Mouse (Mus musculus) adrenal gland, postnatal 0 days (tissue): ENCODE measurements around the gene Olfr866. TPM values are rescaled to one million over a fixed set of nuclear protein-coding genes. Genes with fewer than 3 reads are reported as not detected.

Experiments used
- microRNA-seq: library from miRNA; unstranded; fragments of <30 nt; microRNA quantifications from one replicate; pipeline ENCODE4, GENCODE M21; 2016; ENCODE audit warnings: borderline replicate concordance; ENCODE audit not compliant: insufficient number of aligned reads
- polyA plus RNA-seq: library from polyadenylated mRNA; unstranded; fragments of >200 nt; fragmentation: Nextera tagmentation; extraction: Ambion mirVana; gene quantifications from 2 replicates; pipeline ENCODE4 v1.2.1, GENCODE M21; 2015

Olfr866 gene
- polyA plus RNA-seq: not detected in 2 replicates

GRCm38 (mm10) chr9:20027935-20028334 is at the start of gene Olfr866:
Olfr866 (minus strand) TSS chr9:20028035.

GRCm38 (mm10) chr9:20057462-20057861 is 29.6 kb upstream of the Olfr866 start, which contains the start of gene Olfr867:
Olfr867 (minus strand) TSS chr9:20057562.

Small RNA genes lying within 50 kb of the gene (microRNA-seq; reads per million reads assigned to microRNA genes)
- gene Gm26231 (not detected), gene Gm44395 (not detected)

Other genes with a start within 250 kb of the Olfr866 start
- gene Olfr58, start 247.8 kb downstream of the Olfr866 start, polyA plus RNA-seq: not detected in 2 replicates
- gene Olfr859, start 223.1 kb downstream of the Olfr866 start, polyA plus RNA-seq: not detected in 2 replicates
- gene Olfr860, start 178.3 kb downstream of the Olfr866 start, polyA plus RNA-seq: not detected in 2 replicates
- gene Olfr862, start 140.0 kb downstream of the Olfr866 start, polyA plus RNA-seq: not detected in 2 replicates
- 0.24 and 0.33 TPM in 2 replicates for gene Olfr77, start 111.2 kb downstream of the Olfr866 start, polyA plus RNA-seq
- gene Olfr867, start 29.5 kb upstream of the Olfr866 start, polyA plus RNA-seq: not detected in 2 replicates
- gene Olfr868, start 70.6 kb upstream of the Olfr866 start, polyA plus RNA-seq: not detected in 2 replicates
- not detected in 2 replicates for gene Olfr869, start 101.0 kb upstream of the Olfr866 start, polyA plus RNA-seq
- not detected in 2 replicates for gene Olfr870, start 146.0 kb upstream of the Olfr866 start, polyA plus RNA-seq
- gene Olfr871, start 184.2 kb upstream of the Olfr866 start, polyA plus RNA-seq: not detected in 2 replicates
- not detected in 2 replicates for gene Olfr872, start 209.1 kb upstream of the Olfr866 start, polyA plus RNA-seq